Mouse (Mus musculus): ENCODE data around the gene Rrp9.
A peak's percentile ranks its signal among the peaks of the same experiment; 100 is the strongest.

DNA sequence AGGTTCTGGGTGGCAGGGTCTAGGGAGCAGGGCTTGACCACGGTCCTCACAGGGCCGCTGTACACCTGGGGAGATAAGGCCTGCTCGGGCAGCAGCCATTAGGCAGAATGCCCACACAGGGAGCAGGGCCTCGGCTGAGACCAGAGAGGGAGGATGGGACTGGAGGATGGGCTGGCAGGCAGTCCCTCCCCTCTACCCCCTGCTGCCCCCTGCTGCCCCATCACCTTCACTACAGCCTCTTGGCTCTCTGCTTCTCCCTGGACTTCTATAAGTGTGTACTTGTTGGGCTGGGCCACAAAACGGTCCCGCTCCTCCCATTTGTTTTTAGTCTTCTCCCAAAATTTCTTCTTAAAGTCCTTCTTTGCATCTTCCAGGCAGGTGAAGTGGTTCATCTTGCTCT is 1.3 kb upstream of the Rrp9 start:
- peak; percentile 76; the same call in 1 of the 2 replicates for TF ChIP-seq CTCF (IDR thresholded peaks at IDR 0.05; ENCODE audit: extremely low read depth, insufficient read depth, insufficient read length, insufficient replicate concordance)
- no peak for TF ChIP-seq POLR2A (IDR thresholded peaks at IDR 0.05; ENCODE audit: low read depth, low read length)
